Mouse (Mus musculus) CD4-positive helper T cell, adult 2 months (primary cell): Measurements from ENCODE around the gene Stk35.
A peak's percentile ranks its signal among the peaks of the same experiment; 100 is the strongest.
"Not testable (repeated sequence)": the region's sequence is repeated elsewhere in the genome, so short reads cannot be mapped to it uniquely, and the experiment has no call there.

Experiments used
- DNase-seq: peaks from one replicate; pipeline ENCODE4 v3.0.0-alpha.2; 2012; ENCODE audit warnings: low read depth, missing footprints, low spot score

Stk35 gene

DNA sequence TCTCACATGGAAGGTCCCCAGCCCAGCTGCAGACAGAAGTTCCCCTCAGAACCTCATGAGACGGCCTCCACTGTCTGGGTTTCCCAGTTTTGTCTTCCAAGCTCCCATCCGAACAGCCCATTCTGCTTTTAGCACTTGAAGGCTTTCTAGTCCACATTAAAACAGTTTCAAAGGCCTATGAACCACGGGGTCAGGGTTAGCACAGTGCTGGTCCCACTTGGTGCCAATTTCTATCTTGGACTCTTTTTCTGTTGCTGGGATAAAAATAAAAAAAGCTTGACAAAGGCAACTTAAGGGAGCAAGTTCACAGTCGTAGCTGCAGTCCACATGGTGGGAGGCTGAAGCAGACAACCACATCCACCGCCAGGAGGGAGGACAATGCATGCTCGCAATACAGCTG lies 34.6 kb downstream of the Stk35 start:
- no peak for DNase-seq

DNA sequence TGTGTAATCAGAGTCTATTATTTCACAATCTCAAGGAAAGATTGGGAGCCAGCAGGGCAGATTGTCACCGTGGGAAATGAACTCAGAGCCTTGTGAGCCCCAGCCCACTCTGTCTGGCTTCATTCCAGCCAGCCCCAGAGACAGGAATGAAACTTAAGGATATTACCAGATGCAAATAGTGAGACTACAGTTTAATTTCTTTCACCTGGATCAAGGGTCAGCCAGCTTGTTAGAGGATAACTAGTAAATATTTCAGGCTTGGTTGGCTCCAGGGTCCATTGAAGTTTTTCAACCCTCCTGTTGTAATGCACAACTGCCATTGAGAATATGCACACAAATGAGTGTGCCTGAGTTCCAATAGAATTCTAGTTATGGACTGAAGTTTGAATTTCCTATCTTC lies 36.6 kb downstream of the Stk35 start:
- DNase-seq, result no peak

DNA sequence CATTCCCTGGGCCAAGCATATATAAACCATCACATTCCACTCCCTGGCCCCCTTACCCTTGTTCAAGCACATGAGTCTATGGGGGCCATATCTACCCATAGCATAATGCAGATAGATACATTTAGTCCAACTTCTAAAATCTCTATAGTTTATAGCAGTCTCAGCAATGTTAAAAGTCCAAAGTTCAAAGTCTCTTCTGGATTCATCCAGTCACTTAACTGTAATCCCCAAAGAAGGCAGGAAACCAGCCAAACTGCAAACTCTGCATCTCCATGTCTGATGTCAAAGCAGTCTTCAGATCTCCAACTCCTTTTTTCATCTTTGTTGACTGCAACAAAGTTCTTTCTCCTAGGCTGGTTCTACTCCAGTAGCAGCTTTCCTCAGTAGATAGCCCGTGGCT lies 38.0 kb downstream of the Stk35 start:
- DNase-seq, result no peak

DNA sequence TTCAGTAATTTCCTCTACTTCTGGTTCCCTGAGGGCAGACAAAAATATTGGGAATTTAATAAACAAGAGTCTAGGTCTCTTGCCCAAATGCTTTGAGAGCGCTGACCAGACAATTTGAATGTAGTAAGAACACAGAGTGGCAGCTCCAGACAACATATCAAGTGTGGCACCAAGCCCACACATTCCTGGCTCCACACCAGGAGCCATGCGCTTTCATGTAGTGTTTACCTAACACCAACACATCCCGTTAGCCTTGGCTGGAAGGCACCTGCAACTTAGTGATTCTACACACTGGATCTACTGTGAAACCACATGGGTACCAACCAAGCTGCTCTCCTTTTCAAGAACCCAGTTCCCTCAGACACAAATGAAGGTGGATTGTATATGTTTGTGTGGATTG lies 45.5 kb downstream of the Stk35 start:
- DNase-seq, result no peak

DNA sequence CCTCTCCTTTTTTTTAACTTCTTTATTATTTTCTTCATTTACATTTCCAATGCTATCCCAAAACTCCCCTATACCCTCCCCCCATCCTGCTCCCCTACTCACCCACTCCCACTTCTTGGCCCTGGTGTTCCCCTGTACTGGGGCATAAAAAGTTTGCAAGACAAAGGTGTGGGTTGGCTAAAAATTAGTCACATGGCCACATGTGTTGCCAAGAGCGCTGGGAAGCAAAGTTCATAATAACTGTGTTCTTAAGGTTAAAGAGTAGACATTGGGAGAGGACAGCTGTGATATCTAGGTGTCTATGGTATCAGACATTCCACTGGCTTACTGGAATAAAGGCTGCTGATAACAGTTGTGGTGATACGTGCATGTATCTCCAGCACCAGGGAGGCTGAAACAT lies 46.2 kb downstream of the Stk35 start:
- DNase-seq, result no peak

DNA sequence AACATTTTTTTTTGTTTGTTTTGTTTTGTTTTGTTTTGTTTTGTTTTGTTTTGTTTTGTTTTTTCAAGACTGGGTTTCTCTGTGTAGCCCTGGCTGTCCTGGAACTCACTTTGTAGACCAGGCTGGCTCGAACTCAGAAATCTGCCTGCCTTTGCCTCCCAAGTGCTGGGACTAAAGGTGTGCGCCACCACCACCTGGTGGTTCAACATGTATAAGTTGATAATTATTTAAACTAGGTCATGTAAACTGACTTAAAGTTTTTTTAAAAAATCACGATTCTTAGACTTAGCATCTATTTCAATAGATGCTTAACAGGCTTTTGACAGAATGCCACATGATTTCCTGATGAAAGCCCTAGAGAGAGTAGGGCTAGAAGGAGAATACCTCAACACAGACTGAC lies 48.8 kb downstream of the Stk35 start:
- DNase-seq, result not testable (repeated sequence)

DNA sequence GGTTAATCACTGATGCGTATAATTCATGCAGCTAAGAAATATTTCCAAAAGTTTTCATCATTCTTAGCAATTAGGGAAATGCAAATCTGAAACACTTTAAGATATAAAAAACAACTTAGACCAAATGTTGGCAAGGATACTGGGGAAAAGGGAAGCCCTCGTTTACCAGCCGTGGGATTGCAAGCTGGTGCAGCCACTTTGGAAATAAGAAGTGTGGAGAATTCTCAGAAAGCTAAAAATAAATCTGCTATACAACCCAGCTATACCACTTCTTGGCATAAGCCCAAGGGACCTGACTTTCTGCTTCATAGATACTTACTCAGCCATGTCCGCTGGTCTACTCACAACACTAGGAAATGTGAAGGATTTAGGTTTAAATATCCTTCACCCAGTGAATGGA lies 51.2 kb downstream of the Stk35 start:
- no peak for DNase-seq

DNA sequence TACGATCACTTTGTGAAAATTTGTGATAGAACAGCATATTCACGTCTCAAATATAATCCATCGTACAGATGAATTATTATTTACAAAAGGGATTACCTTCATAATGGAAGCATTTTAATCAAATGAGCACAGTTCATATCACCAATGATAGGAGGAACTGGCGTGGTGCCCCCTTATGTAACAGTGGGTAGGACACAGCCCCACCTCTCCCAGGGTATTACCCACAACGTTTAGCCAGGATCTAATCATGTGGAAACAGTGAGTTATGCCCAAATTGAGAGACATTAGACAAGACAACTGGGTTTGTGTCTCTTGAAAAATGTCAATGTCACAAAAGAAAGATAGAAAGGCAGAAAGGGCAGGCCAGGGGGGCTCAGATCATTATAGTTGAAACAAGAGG lies 62.9 kb downstream of the Stk35 start:
- DNase-seq, result no peak

DNA sequence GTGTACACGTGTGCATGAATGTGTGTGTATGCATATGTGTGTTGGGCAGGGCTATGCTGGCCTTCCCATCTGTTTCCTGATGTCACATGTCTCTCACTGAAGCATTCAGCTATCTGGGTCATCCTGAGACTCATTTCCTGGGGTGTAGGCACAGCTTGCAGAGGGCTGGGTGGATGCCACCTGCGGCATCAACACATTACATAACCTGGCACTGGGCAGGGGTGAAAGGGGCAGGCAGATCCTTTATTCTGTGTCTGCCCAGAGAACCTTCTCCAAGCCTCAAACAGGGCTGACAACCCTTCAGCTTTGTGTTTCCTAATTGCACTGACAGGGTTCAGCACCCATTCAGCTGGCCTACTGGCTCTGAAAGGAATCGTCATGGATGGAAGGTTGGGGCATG lies 64.6 kb downstream of the Stk35 start:
- no peak for DNase-seq

DNA sequence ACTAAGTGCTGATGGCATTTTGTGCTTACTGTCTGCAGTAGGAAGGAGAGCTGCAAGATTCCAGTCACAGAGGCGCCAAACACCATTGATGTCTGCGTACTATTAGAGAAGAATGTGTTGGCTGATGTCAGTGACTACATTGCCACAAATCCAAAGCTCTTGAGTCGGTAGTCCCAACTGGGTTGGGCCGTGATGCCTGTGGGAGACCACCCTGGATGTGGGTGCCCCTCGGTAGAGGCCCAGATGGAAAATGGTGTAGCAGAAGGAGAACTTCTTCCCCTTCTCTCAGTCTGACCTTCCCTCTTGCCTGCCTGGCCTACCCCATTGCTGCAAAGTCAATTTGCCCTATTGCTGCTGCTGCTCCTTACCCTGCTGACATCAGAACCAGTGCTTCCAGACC lies 68.8 kb downstream of the Stk35 start:
- no peak for DNase-seq

DNA sequence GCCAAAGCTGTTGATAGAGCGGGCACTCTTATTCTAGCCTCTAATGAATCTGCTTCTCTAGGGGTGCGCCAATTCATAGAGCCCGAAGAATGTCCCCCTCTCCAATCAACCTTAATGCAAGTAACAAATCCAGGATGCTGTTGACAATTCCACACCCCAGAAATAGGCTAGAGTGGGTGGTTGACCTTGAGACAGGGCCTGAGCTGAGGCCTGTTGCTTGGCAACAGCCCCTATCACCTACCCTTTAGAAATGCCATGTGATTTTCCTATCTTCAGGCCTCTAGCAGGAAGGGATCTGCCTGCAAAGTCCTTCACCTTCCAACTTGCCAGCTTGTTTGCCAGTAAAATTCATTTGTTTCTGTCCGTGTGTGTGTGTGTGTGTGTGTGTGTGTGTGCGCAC lies 70.9 kb downstream of the Stk35 start:
- no peak for DNase-seq

DNA sequence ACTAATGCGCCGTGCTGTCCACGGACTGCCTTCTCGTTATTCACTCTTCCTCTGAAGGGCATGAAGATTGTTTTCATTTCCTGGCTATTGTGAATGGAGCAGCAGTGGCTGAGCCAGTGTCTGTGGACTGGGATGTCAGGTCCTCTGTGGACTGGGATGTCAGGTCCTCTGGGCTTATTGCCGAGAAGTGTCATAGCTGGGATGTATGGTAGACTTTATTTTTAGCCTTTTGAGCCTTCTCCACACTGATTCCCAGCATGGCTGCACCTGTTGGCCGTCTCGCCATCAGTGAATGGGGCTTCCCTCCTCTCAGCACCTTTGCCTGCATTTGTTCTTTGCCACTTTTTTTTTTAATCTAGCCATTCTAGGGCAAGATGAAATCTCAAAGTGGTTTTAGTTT lies 71.8 kb downstream of the Stk35 start:
- DNase-seq, result no peak

DNA sequence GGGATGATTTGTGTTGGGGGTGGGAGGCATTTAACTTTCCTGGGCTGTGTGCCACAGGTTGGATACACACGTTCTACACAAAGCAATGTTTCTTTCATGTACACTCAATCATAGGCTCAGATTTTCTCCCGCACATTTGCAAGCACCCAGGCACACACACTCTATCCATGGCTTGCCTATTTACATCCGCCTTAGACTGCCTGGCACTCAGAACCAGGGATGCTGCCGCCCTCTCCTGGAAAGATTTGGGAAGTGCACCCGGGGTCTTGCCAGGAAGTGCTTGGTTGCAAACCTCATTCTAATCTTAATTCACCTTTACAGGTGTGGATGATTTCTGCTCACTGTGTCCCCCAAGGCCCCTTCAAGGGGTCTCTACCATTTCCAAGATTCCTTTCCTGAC lies 73.2 kb downstream of the Stk35 start:
- peak; percentile 54 for DNase-seq

DNA sequence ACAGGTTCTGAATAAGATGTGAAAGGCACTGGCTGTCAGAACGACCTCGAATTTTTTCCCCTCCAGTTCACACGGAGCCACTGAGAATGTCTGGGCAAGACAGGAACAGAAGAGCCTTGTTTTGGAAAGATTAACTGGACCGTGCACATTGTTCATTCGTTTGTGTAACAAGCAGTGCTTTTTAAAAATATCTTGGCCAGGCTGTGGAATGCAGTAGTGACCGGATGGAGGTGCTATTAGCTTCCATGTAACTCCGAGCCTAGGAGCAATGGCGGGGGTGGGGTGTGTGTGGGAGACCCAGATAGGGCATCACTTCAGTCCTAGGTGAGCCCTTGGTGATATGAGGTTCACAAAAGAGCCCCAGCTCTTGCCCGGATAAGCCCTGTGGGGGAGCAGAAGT lies 73.8 kb downstream of the Stk35 start:
- DNase-seq, result no peak

DNA sequence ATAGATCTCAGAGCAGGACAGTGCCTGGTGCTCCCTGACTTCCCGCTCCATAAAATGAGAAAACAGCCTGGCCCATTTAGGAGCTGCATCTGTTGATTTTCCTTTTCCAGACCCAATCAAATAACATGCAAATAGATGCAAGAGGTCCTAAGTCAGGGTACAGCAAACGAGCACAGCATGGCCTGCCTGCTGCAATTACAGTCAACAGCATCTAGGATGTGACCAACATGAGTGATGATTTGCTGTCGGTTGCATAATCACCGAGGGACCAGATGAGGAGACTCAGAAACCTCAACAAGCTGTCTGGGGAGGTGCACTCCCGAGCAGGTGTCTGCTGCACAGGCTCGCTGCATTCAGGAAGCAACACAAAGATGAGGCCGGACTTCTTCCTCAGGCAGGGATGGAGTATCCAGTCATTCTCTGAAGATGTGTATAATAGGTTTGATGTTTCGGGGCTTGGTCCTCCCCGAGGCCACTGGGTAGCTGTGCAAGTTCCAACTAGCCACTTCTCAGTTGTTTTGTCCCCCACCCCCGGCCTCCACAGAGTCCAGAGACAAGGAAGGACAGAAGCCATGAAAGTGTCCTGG lies 74.3 kb downstream of the Stk35 start:
- no peak for DNase-seq

DNA sequence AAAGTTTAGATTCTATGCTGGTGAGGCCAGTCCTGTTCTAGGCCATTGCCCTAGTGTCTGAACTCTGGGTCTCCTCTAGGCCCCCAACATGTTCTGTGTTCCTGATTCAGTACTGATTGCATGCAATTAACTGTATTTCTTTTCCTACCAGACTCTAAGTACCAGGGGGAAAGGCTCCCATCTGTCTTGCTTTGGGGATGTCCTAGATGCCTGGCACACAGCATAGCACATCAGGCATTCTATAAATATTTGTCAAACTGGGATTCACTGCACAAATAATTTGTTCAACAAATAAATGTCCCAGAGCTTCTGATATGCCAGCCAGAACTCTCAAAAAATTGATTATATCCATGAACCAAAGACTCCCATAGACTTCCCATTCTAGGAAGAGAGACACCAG lies 76.6 kb downstream of the Stk35 start:
- no peak for DNase-seq

DNA sequence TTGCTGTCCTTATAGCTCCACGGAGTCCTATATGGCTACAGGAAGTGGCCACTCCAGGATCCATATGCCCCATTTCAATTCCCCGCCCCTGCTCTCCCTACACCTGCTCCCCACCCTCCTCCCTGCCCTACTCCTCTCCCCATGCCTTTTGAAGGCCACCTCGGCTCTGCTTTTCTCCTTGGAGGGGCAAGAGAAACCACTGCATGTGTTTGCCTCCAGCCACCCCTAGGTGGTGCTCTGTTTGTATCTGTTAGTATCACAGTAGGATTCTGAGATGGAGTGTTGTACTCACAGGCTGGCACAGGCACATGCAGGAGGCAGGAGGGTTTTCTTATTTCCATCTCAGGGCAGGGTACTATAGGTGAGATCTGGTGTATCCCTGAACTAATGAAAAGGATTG lies 79.5 kb downstream of the Stk35 start:
- no peak for DNase-seq

DNA sequence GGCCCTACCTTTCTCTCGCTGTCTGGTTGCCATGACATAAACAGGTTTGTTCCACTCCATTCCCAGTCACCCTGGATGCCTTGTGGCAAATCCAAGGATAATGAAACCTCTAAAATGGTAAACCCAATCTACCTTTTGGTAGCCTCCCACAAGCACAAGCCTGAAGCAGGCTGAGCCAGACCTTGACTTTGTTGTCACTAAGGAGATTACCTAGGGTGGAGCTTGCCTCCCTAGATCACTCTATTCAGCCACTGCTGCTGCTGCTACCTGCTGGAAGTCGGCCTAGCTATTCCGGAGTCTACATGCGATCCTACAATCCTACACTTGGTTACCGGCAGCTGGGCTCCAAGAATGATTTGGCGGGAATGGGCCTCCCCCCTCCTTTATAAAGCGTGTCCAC lies 79.9 kb downstream of the Stk35 start:
- DNase-seq, result no peak

DNA sequence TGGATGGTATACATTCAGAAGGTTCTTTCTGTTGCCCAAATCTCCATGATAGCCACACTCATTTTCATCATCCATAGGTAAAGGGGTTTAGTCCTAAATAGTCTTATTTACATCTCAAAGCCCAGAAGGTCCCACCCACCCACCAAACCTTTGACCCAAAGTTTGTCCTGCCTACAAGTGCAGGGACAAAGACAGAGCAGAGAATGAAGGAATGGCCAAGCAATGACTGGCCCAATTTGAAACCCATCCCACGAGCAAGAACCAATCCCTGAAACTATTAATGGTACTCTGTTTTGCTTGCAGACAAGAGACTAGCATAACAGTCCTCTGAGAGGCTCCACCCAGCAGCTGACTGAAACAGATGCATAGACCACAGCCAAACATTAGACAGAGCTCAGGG lies 81.6 kb downstream of the Stk35 start:
- no peak for DNase-seq
